Mouse (Mus musculus) hindlimb bud, embryonic 11.5 days (tissue): Measurements from ENCODE around the gene Wtip.
"Not testable (repeated sequence)": the region's sequence is repeated elsewhere in the genome, so short reads cannot be mapped to it uniquely, and the experiment has no call there.

Experiments used
- DNase-seq: peaks from one replicate; pipeline ENCODE4 v3.0.0-alpha.2; 2012; ENCODE audit warnings: low read depth, low spot score; ENCODE audit errors: extremely low spot score

Gene Wtip

GRCm38 (mm10) chr7:34120636-34121035 lies 12.4 kb downstream of the Wtip start:
- not testable (repeated sequence) for DNase-seq

DNA sequence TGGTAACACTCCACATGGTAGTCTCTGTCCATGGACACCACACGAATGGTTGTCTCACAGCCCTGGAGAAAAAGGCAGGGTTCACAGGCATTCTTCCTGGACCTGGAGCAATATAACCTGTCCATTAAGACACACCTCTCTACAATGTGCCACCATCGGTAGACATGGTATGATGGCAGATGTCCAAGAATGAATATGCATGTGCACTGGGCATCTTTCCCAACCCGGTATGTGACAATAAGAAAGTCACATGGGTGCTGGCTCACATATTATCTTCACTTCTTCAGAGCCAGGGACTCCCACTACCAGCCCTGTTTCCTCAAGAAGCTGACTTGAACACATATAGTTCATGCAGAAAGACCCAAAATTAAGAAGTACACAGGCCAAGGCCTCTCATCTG lies 16.5 kb downstream of the Wtip start:
- DNase-seq = no peak

- no peak for DNase-seq
Observed at GRCm38 (mm10) chr7:34109190-34109589, 23.9 kb downstream of the Wtip start.

GRCm38 (mm10) chr7:34101276-34101675 lies 31.8 kb downstream of the Wtip start:
- DNase-seq = no peak

DNA sequence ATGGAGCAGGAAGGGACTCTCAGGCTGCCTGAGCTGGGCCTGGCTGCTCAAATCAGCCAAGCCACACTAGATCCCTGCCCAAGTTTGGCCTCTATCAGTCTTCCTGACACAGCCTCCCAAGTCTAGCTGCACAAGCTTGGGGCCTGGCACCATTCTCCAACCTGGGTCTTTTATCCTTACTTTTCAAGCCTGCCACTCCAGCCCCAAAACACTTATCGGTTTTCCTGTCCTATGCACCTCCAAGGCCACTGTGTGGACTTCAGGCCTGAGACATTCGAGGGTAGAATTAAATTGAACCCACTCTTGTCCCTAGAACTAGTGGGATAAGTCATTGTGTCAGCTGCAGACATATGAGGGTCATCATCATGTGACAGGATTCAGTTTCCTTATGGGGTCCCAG lies 33.1 kb downstream of the Wtip start:
- no peak for DNase-seq

DNA sequence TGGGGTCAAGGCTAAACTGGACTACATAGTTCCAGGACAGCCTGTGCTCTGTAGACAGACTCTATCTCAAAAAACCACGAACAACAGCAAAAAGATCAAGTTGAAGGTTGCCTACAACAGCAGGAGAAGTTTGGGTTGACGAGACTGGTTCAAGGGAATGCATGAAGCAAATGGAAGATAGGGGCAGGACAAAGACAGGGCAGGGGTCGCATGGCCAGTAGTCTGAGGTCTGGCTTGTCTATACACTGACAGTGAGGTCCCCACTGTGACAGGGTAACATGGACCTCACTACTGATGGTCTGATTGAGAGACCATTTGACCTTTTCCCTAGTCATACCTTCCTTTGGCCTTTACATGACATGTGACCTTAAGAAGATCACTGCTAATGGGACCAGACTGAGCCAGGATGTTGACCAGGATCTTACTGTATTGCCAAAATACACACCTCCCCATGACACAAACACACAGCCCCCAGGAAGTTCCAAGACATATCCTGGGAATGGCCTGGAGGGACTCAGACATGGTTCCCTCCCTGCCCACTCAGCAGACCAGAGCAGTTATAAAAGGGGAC lies 38.1 kb downstream of the Wtip start, which contains the start of gene Scgb1b30:
Gene Scgb1b30 (plus strand): TSS at position 521 of the 571 bp plus-strand sequence.
- no peak for DNase-seq

DNA sequence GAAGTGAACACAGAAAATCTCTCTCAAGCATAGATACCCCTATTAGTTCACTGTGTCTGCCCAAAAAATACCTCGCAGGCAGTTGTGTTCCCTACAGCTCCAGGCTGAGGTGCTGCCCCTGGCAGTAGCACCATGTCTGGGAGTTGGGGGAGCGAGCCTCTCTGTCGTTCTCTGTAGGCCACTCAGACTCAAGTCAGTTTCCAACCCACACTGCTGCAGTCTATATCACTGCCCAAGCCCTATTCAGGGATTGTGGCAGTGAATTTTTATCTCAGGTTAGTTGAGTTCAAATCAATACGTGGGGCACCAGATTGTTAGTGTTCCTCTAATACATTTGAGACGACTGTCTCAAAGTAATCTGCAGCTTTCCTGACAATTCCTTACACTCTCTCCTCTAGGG lies 64.9 kb downstream of the Wtip start:
- DNase-seq = not testable (repeated sequence)
